Mouse (Mus musculus) embryonic facial prominence, embryonic 10.5 days (tissue): ENCODE data around the gene Ptrhd1. TPM values are rescaled to one million over a fixed set of nuclear protein-coding genes. Genes with fewer than 3 reads are reported as not detected.

Source experiments
- DNase-seq: peaks from one replicate; pipeline ENCODE4 v3.0.0-alpha.2; 2017; ENCODE audit warnings: low spot score
- H3K27ac ChIP-seq: fragments of 300-500 bp; sonication (generic); replicated peaks from 2 replicates; pipeline ENCODE4 v1.5.1; 2016; ENCODE audit warnings: mild to moderate bottlenecking
- H3K27me3 ChIP-seq: fragments of 300-500 bp; sonication (generic); replicated peaks from 2 replicates; pipeline ENCODE4 v1.6.1; 2016; ENCODE audit warnings: low read depth, mild to moderate bottlenecking; ENCODE audit not compliant: poor library complexity, severe bottlenecking
- H3K36me3 ChIP-seq: fragments of 300-500 bp; sonication (generic); replicated peaks from 2 replicates; pipeline ENCODE4 v1.6.1; 2016; ENCODE audit warnings: mild to moderate bottlenecking, moderate library complexity
- H3K4me1 ChIP-seq: fragments of 300-500 bp; sonication (generic); 2 replicates; pipeline ENCODE4 v1.6.1; 2016
- H3K4me3 ChIP-seq: fragments of 300-500 bp; sonication (generic); 2 replicates; pipeline ENCODE4 v1.5.1; 2016; ENCODE audit warnings: mild to moderate bottlenecking, moderate library complexity
- H3K9me3 ChIP-seq: fragments of 300-500 bp; sonication (generic); 2 replicates; pipeline ENCODE4 v1.6.1; 2016; ENCODE audit warnings: mild to moderate bottlenecking
- WGBS: fragments of 180-500 bp; shearing (Covaris S2); methylation state at CpG from one replicate; pipeline ENCODE4 v1.1.7; 2016; 5-methylcytosine and 5-hydroxymethylcytosine counted together
- polyA plus RNA-seq: library from polyadenylated mRNA; unstranded; fragments of >200 nt; fragmentation: Nextera tagmentation; extraction: Ambion mirVana; gene quantifications from 2 replicates; pipeline ENCODE4 v1.2.1, GENCODE M21; 2016

Ptrhd1 gene
- polyA plus RNA-seq, 1 experiment from 2014 or later, result 6.0 TPM

DNA sequence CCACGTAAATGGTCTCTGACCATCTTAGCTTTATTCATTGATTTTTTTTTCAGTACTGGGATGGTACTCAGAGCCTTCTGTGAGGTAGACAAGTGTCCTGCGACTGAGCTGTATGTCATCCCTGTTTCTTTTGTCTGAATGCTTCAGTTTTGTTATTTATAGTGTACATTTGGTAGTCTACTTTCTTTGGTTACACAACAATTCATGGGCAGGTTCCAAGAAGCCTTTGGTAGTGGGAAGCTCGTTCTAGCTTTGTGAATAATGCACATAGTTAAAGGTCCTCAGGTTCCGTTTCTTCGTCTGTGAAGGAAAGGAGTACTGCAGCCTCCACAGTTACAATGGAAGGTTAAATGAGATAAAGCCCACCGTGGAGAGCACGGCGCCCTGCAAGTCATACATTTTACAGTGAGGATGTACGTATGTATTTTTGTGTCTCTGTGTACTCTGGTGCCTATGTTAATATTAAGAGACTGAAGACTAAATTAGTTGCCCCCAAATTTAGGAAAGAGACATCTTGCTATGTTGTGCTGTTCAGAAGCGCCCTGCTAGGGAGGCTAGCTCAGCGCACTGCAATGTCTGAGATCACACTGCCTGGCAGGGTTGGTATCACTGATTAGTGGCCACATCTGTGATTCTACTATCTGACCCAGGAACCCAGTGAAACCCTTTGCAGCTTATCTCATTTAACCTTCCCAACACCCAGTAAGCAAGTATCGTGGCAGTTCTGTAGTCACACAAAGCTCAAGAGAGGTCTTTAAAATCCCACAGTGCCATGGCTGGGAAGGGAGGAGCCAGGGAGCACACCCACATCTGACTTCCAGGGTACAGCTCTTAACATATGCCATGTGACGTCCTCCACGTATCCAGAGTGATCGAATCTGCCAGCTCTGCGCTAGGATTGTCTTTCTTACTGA is 19.2 kb downstream of the Ptrhd1 start:
- Histone ChIP-seq H3K27me3 (no peaks in the 10 kb centered on the region), H3K9me3 (no peaks in the 10 kb centered on the region), H3K4me3 (no peak overlapping the region), H3K27ac (no peak overlapping the region), H3K4me1 (peaks cover 4% of the 10 kb centered on the region), H3K36me3 (no peaks in the 10 kb centered on the region)
- WGBS, result 91% methylated on average over 16 of the region's 16 CpGs
- no peak for DNase-seq

DNA sequence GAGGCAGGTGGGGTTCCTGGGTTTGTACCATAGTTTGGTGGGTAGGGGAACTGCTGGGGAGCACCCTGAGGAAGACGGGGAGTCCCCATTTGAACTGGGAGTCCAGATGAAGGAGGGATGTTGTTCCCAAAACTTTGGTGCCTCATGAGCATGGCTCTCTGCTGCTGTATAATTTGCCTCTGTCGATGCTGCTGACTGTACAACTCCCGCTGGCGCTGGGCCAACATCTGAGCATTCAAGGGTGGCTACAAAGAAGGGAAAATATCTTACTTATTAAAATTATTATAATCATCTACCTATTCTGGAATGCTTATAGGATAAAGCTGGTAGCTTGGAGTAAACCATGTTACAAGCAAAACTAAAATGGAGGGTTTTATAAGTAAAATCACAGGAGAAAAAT is 33.9 kb downstream of the Ptrhd1 start:
- no peaks in the 10 kb centered on the region for H3K9me3 ChIP-seq

DNA sequence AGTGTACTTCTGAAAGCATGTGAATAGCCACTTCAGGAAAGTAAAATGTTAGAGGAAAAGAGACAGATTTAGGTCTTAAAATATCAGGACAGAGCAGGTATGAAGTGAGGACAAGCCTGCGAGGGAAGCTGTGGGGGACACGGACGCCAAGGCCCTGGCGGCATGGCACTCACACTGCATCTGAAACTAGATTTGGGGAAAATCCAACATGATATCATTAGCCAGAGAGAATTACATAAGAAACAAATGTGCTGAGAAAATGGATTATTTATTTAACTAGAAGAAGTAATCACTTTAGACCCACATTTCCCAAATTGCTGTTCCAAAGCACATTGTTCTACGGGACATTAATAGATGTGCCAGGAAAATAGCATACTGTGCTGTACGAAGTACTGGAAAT is 37.3 kb downstream of the Ptrhd1 start:
- Histone ChIP-seq H3K36me3 (peaks cover 12% of the 10 kb centered on the region), H3K27ac (no peak overlapping the region), H3K27me3 (no peaks in the 10 kb centered on the region), H3K4me1 (no peaks in the 10 kb centered on the region), H3K9me3 (no peaks in the 10 kb centered on the region), H3K4me3 (no peak overlapping the region)
- DNase-seq, result no peak
- WGBS, result 93% methylated on average over 6 of the region's 6 CpGs

More for the DNA sequence above, 33.9 kb downstream of the Ptrhd1 start:
- no peaks in the 10 kb centered on the region for H3K4me1 ChIP-seq
- H3K36me3 ChIP-seq, result peaks cover 6% of the 10 kb centered on the region
- no peak overlapping the region for H3K4me3 ChIP-seq
- no peaks in the 10 kb centered on the region for H3K27me3 ChIP-seq
- WGBS, result 96% methylated on average over 4 of the region's 4 CpGs
- no peak for DNase-seq
- no peak overlapping the region for H3K27ac ChIP-seq

DNA sequence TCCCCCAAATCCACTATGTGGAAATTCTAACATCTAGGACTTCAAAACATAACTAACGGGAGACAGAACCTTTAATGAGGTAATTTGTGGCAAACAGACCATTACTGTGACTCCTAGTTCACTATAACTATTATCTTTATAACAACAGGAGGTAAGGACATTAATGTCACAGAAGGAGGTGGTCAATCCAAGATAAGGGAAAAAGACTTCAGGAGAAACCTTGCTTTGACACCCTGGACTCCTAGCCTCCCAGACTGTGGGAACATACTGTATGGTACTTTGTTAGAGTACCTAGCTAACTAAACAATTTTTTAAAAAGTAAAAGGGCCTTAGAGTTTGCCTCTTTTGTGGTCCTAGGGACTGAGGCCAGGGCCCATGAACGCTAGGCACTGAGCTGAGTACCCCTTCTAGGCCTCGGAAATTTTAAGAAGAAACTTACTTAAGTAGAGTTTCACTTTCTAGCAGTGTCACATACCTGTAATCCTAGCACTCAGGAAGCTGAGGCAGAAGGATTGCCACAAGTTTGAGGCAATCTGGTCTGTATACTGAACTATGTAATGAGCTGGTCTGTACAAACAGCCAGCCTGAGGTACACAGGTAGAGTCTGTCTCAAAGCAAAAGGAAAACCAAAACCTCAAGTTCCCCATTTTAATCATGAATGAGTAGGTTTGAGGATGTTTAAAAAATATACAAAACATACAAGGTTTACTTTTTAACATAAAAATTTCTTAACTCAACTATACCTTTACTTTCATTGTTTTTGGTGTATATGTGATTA is 45.3 kb downstream of the Ptrhd1 start:
- Histone ChIP-seq H3K9me3 (no peaks in the 10 kb centered on the region), H3K27ac (no peak overlapping the region), H3K36me3 (peaks cover 6% of the 10 kb centered on the region), H3K27me3 (no peaks in the 10 kb centered on the region), H3K4me1 (no peaks in the 10 kb centered on the region), H3K4me3 (no peak overlapping the region)
- 93% methylated on average over 3 of the region's 3 CpGs for WGBS
- DNase-seq, result no peak

DNA sequence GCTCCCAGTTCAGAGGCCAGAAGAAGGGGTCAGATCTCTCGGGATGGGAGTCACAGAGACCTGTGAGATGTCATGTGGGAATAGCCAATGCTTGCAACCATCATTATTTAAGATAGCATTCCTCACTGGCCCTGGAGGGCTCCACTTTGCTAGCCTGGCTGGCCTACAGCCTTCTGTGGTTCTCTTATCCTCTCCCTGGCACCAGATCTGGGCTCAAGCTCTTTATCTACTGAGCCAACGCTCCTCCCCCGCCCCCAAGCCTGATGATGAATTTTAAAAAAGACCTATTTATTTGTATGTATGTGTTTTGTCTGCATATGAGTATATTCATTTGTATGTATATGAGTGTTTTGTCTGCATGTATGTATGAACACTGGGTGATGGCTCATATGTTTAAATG is 46.1 kb downstream of the Ptrhd1 start:
- peaks cover under 1% of the 10 kb centered on the region; the same call in 1 of the 2 replicates for H3K36me3 ChIP-seq
- no peaks in the 10 kb centered on the region for H3K4me1 ChIP-seq
- H3K27me3 ChIP-seq, result no peaks in the 10 kb centered on the region
- H3K4me3 ChIP-seq, result no peak overlapping the region
- no peak overlapping the region for H3K27ac ChIP-seq
- no peak for DNase-seq
- 95% methylated on average over 3 of the region's 3 CpGs for WGBS
- no peaks in the 10 kb centered on the region for H3K9me3 ChIP-seq

DNA sequence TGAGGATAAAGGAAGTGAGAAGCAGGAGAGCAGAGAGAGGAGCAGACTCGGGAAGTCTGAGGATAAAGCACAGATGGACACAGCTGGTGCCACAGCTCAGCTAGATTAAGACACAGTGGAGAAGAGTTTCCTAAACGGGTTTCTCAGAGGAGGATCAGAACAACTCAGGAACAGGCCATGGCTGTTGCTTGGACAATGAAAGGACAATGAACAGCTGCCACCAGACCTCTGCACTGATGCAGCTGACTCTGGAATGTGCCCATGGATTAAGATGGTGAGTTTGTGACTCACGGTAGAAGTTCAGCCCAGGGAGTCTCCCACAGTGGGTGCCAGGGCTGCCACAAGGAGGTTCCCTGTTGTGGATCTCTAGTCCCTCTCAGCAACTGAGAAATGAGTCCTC is 51.4 kb downstream of the Ptrhd1 start:
- WGBS, result 37% methylated on average over 3 of the region's 3 CpGs
- no peak for DNase-seq

More for the DNA sequence above, 51.4 kb downstream of the Ptrhd1 start:
- Histone ChIP-seq H3K4me1 (no peaks in the 10 kb centered on the region), H3K36me3 (no peaks in the 10 kb centered on the region), H3K27ac (no peak overlapping the region), H3K9me3 (no peaks in the 10 kb centered on the region), H3K4me3 (no peak overlapping the region), H3K27me3 (no peaks in the 10 kb centered on the region)

Other genes starting within 250 kb of the Ptrhd1 start
- 7.3 and 8.4 TPM in 2 replicates for gene Efr3b, start 195.1 kb upstream of the Ptrhd1 start, polyA plus RNA-seq
- gene Dnajc27, start 151.4 kb upstream of the Ptrhd1 start, polyA plus RNA-seq, result 10.6 and 12.2 TPM in 2 replicates
- 6.1 and 7.7 TPM in 2 replicates for gene Adcy3, start 100.9 kb upstream of the Ptrhd1 start, polyA plus RNA-seq
- gene Cenpo, start 267 bp downstream of the Ptrhd1 start, polyA plus RNA-seq, result 22.8 and 23.5 TPM in 2 replicates
- 2.4 and 2.7 TPM in 2 replicates for gene Ncoa1, start 243.2 kb downstream of the Ptrhd1 start, polyA plus RNA-seq